Mouse (Mus musculus) megakaryocyte, embryonic 14.5 days (primary cell): ENCODE data around the gene Olfr594. TPM values are rescaled to one million over a fixed set of nuclear protein-coding genes. Genes with fewer than 3 reads are reported as not detected.
"Not testable (repeated sequence)": the region's sequence is repeated elsewhere in the genome, so short reads cannot be mapped to it uniquely, and the experiment has no call there.

ENCODE experiments used
- H3K27me3 ChIP-seq: replicated peaks from 2 replicates; pipeline ENCODE3; 2012; ENCODE audit warnings: inconsistent platforms
- H3K36me3 ChIP-seq: replicated peaks from 2 replicates; pipeline ENCODE3; 2012; ENCODE audit warnings: low read length, inconsistent platforms, mixed read lengths
- H3K4me1 ChIP-seq: 2 replicates; pipeline ENCODE4 v1.6.1; 2012; ENCODE audit warnings: inconsistent platforms
- H3K4me3 ChIP-seq: replicated peaks from 2 replicates; pipeline ENCODE3; 2012; ENCODE audit warnings: moderate library complexity, mild to moderate bottlenecking, inconsistent platforms
- H3K9me3 ChIP-seq: 2 replicates; pipeline ENCODE4 v1.6.1; 2012; ENCODE audit warnings: inconsistent platforms
- FLI1 ChIP-seq: IDR thresholded peaks from 2 replicates; pipeline ENCODE4 v1.6.1; 2012; ENCODE audit warnings: low read length, inconsistent platforms, mixed read lengths
- GATA1 ChIP-seq: IDR thresholded peaks from 3 replicates; pipeline ENCODE4 v1.6.1; 2012; ENCODE audit warnings: mixed read lengths, low read length, inconsistent platforms, borderline replicate concordance
- polyA plus RNA-seq: library from polyadenylated mRNA; stranded (reverse); fragments of >175 nt; gene quantifications from 2 replicates; pipeline ENCODE4 v1.2.3, GENCODE M21; 2012; ENCODE audit warnings: low replicate concordance; ENCODE audit not compliant: insufficient read depth

Olfr594 gene
- not detected in 2 replicates for polyA plus RNA-seq

- H3K4me3 ChIP-seq, result no peak within 1 kb of the TSS
- no peaks in the 10 kb centered on the region for H3K36me3 ChIP-seq
- no peaks in the 10 kb centered on the region for H3K4me1 ChIP-seq
- H3K9me3 ChIP-seq, result peaks cover 6% of the 10 kb centered on the region; the same call in 1 of the 2 replicates
- no peaks in the 10 kb centered on the region for H3K27me3 ChIP-seq
- TF ChIP-seq FLI1 (no peak), GATA1 (no peak)
Measured at GRCm38 (mm10) chr7:103216696-103217095, at the start of gene Olfr594. Olfr594 (plus strand) TSS chr7:103216996.

- TF ChIP-seq GATA1 (no peak), FLI1 (no peak)
- H3K27me3 ChIP-seq, result no peaks in the 10 kb centered on the region
- no peak overlapping the region for H3K4me3 ChIP-seq
- H3K9me3 ChIP-seq, result peaks cover 5% of the 10 kb centered on the region; the same call in 1 of the 2 replicates
- H3K4me1 ChIP-seq, result no peaks in the 10 kb centered on the region
- no peaks in the 10 kb centered on the region for H3K36me3 ChIP-seq
Measured at GRCm38 (mm10) chr7:103169697-103170096, 47.1 kb upstream of the Olfr594 start.

GRCm38 (mm10) chr7:103178240-103178639 is 38.6 kb upstream of the Olfr594 start, which contains the start of gene Olfr591:
Olfr591 (minus strand) TSS chr7:103178340.
- Histone ChIP-seq H3K4me3 (no peak within 1 kb of the TSS), H3K9me3 (no peaks in the 10 kb centered on the region), H3K4me1 (no peaks in the 10 kb centered on the region), H3K36me3 (no peaks in the 10 kb centered on the region), H3K27me3 (no peaks in the 10 kb centered on the region)
- no peak for TF ChIP-seq GATA1
- no peak for TF ChIP-seq FLI1

GRCm38 (mm10) chr7:103184503-103184902 is 32.3 kb upstream of the Olfr594 start, which contains the start of gene Olfr592:
Olfr592 (plus strand) TSS chr7:103184803.
- H3K36me3 ChIP-seq, H3K4me1 ChIP-seq, H3K27me3 ChIP-seq, H3K9me3 ChIP-seq, H3K4me3 ChIP-seq: not testable (repeated sequence)

- no peaks in the 10 kb centered on the region for H3K36me3 ChIP-seq
- no peak within 1 kb of the TSS for H3K4me3 ChIP-seq
- no peak for TF ChIP-seq GATA1
- no peak for TF ChIP-seq FLI1
- no peaks in the 10 kb centered on the region for H3K4me1 ChIP-seq
- H3K27me3 ChIP-seq, result no peaks in the 10 kb centered on the region
- H3K9me3 ChIP-seq, result no peaks in the 10 kb centered on the region
Measured at GRCm38 (mm10) chr7:103211562-103211961, 5.2 kb upstream of the Olfr594 start, which contains the start of gene Olfr593. Olfr593 (plus strand) TSS chr7:103211862.

- H3K9me3 ChIP-seq, H3K27me3 ChIP-seq, H3K4me3 ChIP-seq, H3K36me3 ChIP-seq, H3K4me1 ChIP-seq: not testable (repeated sequence)
Measured at GRCm38 (mm10) chr7:103212050-103212449, 4.7 kb upstream of the Olfr594 start.

GRCm38 (mm10) chr7:103252405-103252804 is 35.6 kb downstream of the Olfr594 start, which contains the start of gene Usp17ld:
Usp17ld (minus strand) TSS chr7:103252505.
- not testable (repeated sequence) for H3K4me3 ChIP-seq, H3K36me3 ChIP-seq, H3K4me1 ChIP-seq, H3K27me3 ChIP-seq, H3K9me3 ChIP-seq

Other genes with a start within 250 kb of the Olfr594 start
- gene Olfr577, start 241.1 kb upstream of the Olfr594 start, polyA plus RNA-seq, result not detected in 2 replicates
- gene Olfr578, start 227.7 kb upstream of the Olfr594 start, polyA plus RNA-seq, result not detected in 2 replicates
- not detected in 2 replicates for gene Olfr582, start 179.0 kb upstream of the Olfr594 start, polyA plus RNA-seq
- not detected in 2 replicates for gene Olfr583, start 165.7 kb upstream of the Olfr594 start, polyA plus RNA-seq
- gene Olfr584, start 135.1 kb upstream of the Olfr594 start, polyA plus RNA-seq, result not detected in 2 replicates
- gene Olfr585, start 119.3 kb upstream of the Olfr594 start, polyA plus RNA-seq, result not detected in 2 replicates
- gene Olfr586, start 91.4 kb upstream of the Olfr594 start, polyA plus RNA-seq, result not detected in 2 replicates
- not detected in 2 replicates for gene Olfr588-ps1, start 76.1 kb upstream of the Olfr594 start, polyA plus RNA-seq
- gene Olfr589, start 60.6 kb upstream of the Olfr594 start, polyA plus RNA-seq, result not detected in 2 replicates
- gene Olfr591, start 38.7 kb upstream of the Olfr594 start, polyA plus RNA-seq, result 2.6 TPM in 1 of 2 replicates, not detected in the other
- not detected in 2 replicates for gene Olfr592, start 32.2 kb upstream of the Olfr594 start, polyA plus RNA-seq
- not detected in 2 replicates for gene Olfr593, start 5.1 kb upstream of the Olfr594 start, polyA plus RNA-seq
- not detected in 2 replicates for gene Usp17ld, start 35.5 kb downstream of the Olfr594 start, polyA plus RNA-seq
- not detected in 2 replicates for gene Olfr596, start 88.7 kb downstream of the Olfr594 start, polyA plus RNA-seq
- not detected in 2 replicates for gene Olfr597, start 99.3 kb downstream of the Olfr594 start, polyA plus RNA-seq
- gene Olfr598, start 106.6 kb downstream of the Olfr594 start, polyA plus RNA-seq, result not detected in 2 replicates
- gene Olfr599, start 118.9 kb downstream of the Olfr594 start, polyA plus RNA-seq, result not detected in 2 replicates
- 4.6 TPM in 1 of 2 replicates, not detected in the other for gene Olfr600, start 132.7 kb downstream of the Olfr594 start, polyA plus RNA-seq
- gene Olfr601, start 145.7 kb downstream of the Olfr594 start, polyA plus RNA-seq, result not detected in 2 replicates
- not detected in 2 replicates for gene Olfr603, start 169.2 kb downstream of the Olfr594 start, polyA plus RNA-seq
- not detected in 2 replicates for gene Usp17lc, start 198.1 kb downstream of the Olfr594 start, polyA plus RNA-seq
- gene Olfr605, start 228.4 kb downstream of the Olfr594 start, polyA plus RNA-seq, result not detected in 2 replicates
- gene Olfr606, start 232.1 kb downstream of the Olfr594 start, polyA plus RNA-seq, result not detected in 2 replicates
- gene Olfr607, start 247.2 kb downstream of the Olfr594 start, polyA plus RNA-seq, result not detected in 2 replicates